Mouse (Mus musculus): ENCODE measurements around the gene Gm42417.

GRCm38 (mm10) chr1:36555798-36556395, 16.7 kb upstream of the Gm42417 start:
- TF ChIP-seq CTCF (IDR thresholded peaks at IDR 0.05; ENCODE audit: control insufficient read depth, insufficient read depth, insufficient replicate concordance, low read depth, low read length): no peak
- peak; percentile 22; the same call in 1 of the 2 replicates for TF ChIP-seq POLR2A (IDR thresholded peaks at IDR 0.05; ENCODE audit: control insufficient read depth, low read depth, low read length)
